Mouse (Mus musculus): Measurements from ENCODE around the gene Arntl2.

DNA sequence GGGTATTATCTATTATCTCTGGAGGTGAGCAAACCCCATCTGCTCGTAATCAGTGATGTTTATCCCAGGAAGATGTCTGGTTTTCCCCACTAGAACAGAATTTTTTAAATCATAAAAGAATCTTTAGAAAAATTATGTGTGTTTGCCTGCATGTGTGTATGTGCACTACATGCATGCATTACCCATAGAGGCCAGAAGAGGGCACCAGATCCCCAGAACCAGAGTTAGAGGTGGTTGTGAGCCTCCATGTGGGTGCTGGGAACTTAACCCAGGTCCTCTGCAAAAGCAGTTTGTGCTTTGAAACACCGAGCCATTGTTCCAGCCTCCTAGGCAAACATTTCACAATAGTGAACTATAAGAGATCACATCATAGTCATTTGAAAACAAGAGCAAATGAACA lies 81.0 kb downstream of the Arntl2 start:
- TF ChIP-seq EP300 (optimal IDR thresholded peaks at IDR 0.05) (no peak), CTCF (IDR thresholded peaks at IDR 0.05; ENCODE audit: low read depth) (peak; percentile 41)
